Mouse (Mus musculus) thymus, adult 2 months (tissue): ENCODE results near the gene Pmm2.

Source experiments
- CTCF ChIP-seq: fragments of 200-500 bp; IDR thresholded peaks from 2 replicates; pipeline ENCODE4 v1.5.1; 2012; ENCODE audit warnings: mild to moderate bottlenecking, control low read depth, low read length, moderate library complexity, borderline replicate concordance; ENCODE audit not compliant: control insufficient read depth, poor library complexity, insufficient read depth; ENCODE audit errors: extremely low read depth
- POLR2A ChIP-seq: fragments of 200-500 bp; IDR thresholded peaks from 2 replicates; pipeline ENCODE4 v1.6.1; 2012; ENCODE audit warnings: mild to moderate bottlenecking, low read length, control low read depth, moderate library complexity; ENCODE audit not compliant: control insufficient read depth, poor library complexity, insufficient read depth; ENCODE audit errors: extremely low read depth

DNA sequence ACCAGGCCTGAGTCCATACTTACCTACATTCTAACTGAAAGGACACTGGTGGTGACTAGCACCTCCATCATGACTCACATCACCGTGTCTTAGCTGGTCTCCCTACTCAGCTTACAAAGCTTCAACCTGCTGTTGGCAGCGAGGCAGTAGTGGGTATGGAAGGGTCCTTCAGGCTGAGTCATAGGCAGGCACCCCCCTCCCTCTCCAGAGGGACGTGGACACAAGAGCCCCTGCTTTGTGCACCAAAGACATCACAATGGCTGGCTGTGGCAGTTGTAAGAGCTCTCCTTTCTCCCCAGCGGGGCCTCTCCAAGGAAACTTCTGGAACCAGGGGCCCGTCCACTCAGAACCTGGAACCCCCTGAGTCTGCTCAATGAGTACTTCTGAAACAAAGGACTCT, 43.0 kb downstream of the Pmm2 start, which contains the start of gene Gm5767:
- no peak for TF ChIP-seq CTCF
- TF ChIP-seq POLR2A: no peak
